Mouse (Mus musculus) embryo, embryonic 11 days (tissue): Measurements from ENCODE around the gene H2afy.

ENCODE experiments used
- DNase-seq: peaks from one replicate; pipeline ENCODE4 v3.0.0-alpha.2; 2015

H2afy gene

DNA sequence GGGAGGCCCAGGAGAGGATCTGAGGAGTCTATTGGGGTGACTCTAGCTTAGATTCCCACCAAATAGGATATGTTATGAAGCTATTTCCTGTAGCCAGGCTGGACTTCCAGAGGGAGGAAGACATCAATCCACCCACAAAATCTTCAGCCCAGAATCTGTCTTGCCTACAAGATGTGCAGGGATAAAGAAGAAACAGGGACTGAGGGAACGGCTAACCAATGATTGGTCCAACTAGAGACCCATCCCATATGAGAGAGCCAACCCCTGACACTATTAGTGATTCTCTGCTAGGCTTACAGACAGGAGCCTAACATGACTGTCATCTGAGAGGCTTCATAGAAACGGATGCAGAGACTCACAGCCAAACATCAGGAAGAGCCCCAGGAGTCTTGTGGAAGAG is 7.9 kb upstream of the H2afy start:
- no peak for DNase-seq

DNA sequence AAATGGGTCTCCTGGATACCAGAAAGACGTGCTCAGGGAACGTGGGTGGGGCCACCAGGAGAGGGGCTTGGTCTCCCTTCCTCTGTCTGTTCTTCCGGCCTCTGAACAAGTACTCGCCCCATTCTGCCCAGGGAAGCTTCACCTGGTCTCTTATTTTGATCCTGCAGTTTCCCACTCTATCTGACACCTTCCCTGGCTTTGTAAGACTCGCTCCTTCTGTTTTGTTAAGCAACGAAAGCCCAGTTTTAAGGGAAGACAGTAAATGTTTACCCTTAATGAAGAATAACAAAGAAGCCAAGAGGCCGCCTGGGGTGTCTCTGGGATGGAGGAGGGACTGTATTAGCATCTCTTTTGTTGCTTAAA is 7.0 kb upstream of the H2afy start:
- no peak for DNase-seq

DNA sequence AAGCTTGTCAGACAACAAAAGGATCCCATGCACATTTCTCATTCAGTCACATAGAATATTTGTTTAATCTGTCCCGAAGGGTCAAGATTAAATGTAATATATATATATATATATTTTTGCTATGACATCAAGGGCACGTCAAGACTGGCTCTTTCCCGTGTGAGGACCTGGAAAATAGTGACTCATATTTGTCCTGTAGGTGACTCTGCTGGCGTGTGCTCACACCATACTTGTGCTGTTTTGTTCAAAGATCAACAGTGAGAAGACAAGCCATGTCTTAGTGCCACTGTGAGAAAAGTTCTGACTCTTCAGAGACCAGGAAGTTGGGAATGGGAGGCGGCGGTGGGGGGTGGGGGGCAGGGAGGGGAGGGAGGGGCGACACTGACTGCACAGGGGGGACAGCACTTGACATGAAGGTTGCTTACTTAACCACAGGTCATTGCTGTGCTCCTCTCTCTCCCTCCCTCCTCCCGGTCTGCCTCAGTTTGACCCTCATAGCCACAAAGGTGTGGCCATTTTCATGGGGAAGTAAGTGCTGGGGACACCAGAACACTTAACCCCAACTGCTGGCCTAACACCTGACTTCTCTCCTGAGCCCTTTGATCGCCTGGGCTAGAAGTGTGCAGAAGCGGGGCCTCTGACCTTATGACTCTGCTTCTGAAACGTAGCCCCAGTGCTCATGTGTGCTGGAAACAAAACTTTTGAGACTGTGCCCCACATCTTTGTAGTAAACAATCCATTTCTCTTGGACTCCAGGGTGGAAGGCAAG is 6.4 kb upstream of the H2afy start:
- no peak for DNase-seq

DNA sequence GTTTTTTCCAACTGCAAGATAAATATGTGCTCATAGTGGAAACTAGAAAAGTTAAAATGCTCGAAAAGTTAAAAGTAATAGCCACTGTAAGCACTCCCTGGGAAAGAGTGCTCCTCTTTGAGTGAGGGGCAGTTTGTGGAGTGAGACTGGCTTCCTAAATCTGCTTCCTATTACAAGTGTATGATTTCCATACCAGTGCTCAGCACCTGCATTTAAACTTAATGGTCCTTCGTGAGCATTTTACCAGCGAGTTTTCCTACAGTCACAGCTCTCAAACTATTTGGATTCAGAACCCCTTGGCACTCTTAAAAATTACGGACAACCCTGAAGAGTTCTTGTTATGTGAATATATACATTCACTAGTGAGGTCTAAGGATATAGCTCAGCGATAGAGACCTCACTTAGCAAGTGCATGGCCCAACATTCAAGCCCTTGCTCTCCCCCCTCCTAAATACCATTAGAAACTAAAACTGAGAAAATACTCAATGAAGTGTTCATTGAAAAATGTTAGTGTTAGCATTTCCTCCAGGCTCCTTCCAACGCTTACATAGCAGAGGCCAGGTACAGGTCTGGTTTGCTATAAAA is 3.1 kb upstream of the H2afy start:
- DNase-seq, result no peak

GRCm38 (mm10) chr13:56135231-56136052 is 719 bp downstream of the H2afy start:
- DNase-seq, result peak; percentile 94

- DNase-seq, result peak; percentile 65
Measured at GRCm38 (mm10) chr13:56134631-56135181, 1.5 kb downstream of the H2afy start.

GRCm38 (mm10) chr13:56134031-56134430 is 2.1 kb downstream of the H2afy start:
- DNase-seq, result no peak

- DNase-seq, result no peak
Measured at GRCm38 (mm10) chr13:56132941-56133340, 3.2 kb downstream of the H2afy start.

DNA sequence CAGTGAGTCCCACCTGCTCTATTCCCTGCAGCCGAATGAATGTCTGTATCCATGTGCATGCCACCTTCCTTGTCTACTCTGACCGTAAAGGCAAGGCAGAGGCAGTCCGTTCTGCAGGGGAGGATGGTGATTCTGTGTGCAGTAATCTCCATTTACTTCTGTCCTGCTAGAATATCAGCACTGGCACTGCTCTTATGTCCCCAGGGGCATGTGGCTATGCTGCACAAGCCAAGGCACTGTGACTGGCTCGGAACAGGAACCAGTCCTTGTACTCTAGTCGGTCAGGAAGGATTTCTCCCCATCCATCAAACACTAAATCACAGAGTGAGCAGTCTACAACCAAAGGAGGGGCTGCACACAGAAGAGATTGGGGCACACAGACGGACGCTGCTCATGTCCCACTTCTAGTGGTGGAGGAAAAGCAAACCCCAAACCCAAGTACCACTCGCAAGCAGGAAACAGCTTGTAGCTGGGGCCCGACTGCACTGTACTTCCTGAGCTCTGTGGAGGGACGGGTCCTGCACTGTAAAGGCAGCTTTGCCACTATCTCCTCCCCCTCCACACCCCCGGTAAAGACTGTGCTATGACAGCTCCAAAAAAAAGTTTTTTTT is 3.7 kb downstream of the H2afy start:
- DNase-seq, result no peak

- DNase-seq, result no peak
Measured at GRCm38 (mm10) chr13:56130544-56130943, 5.6 kb downstream of the H2afy start.

DNA sequence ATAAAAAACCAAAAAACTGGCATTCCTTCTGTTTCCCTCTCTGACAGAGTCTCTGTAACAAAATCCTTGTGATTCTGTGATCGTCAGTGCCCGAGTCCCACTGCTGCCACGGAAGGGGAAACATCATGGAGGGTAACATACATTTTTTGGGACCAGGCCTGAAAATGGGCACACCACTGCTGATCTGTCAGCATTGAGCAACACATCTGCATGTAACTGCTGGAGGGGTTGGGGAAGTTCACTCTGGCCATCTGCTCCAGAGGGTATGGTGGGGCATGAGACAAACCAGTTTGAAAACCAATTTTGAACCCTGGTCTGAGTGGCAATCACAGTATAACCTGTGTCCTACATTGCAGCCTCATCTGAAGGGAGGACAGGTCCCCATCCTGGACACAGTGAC is 6.6 kb downstream of the H2afy start:
- DNase-seq, result no peak

DNA sequence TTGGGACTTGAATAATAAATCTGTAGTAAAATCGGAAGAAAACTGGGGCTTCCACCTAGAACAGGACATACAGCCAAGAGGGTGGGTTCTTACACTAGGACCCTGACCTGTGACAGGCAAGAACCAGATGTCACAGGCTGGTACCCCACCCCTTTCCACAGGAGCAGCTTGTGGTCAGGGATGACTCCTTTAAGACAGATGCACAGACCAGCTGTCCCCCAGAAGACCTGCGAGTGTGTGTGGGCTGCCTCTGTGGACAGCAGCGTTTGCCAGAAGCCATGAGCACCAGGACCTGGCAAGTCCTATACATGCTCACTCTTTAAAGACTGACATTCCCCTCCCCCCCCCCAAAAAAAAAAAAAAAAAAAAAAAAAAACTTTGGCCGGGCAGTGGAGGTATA is 7.1 kb downstream of the H2afy start:
- no peak for DNase-seq

DNA sequence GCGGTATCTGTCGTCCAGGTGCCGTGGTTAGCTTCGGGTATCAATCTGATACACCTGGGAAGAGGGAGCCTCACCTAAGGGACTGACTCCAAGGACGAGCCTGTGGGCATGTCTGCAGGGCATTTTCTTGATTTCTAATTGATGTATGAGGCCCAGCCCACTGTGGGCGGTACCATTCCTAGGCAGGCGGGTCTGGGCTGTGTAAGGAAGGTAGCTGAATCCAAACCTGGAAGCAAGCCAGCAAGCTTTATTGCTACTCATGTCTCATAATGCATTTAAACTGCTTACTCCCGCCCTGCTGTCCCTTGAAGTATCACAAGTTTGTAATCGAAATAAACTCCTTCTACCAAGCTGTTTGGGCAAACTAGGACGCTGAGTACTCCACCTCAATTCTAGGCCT is 10.5 kb downstream of the H2afy start:
- DNase-seq, result no peak

- DNase-seq, result no peak
Measured at GRCm38 (mm10) chr13:56123075-56123474, 13.1 kb downstream of the H2afy start.

GRCm38 (mm10) chr13:56117991-56118765 is 18.0 kb downstream of the H2afy start:
- DNase-seq, result no peak

GRCm38 (mm10) chr13:56115906-56116305 is 20.3 kb downstream of the H2afy start:
- DNase-seq, result no peak

DNA sequence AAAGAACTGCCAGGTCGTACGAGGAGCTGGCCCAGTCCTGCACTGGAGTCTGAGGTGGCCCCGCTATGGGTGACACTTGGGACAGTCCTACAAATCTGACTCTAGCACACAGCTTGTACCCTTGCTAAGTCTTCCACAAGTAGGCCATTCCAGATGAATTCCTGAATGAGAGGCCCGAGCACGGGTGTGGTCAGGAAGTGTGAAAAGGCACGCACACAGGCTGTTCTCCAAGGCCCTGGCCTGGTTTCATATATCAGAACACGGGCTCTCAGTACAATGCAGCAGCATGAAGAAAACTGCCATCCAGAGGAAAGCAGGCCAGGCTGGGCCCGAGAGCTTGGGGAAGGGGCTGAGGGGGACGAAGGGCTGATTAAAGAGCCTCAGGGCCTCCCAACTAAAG is 20.8 kb downstream of the H2afy start:
- DNase-seq, result no peak

DNA sequence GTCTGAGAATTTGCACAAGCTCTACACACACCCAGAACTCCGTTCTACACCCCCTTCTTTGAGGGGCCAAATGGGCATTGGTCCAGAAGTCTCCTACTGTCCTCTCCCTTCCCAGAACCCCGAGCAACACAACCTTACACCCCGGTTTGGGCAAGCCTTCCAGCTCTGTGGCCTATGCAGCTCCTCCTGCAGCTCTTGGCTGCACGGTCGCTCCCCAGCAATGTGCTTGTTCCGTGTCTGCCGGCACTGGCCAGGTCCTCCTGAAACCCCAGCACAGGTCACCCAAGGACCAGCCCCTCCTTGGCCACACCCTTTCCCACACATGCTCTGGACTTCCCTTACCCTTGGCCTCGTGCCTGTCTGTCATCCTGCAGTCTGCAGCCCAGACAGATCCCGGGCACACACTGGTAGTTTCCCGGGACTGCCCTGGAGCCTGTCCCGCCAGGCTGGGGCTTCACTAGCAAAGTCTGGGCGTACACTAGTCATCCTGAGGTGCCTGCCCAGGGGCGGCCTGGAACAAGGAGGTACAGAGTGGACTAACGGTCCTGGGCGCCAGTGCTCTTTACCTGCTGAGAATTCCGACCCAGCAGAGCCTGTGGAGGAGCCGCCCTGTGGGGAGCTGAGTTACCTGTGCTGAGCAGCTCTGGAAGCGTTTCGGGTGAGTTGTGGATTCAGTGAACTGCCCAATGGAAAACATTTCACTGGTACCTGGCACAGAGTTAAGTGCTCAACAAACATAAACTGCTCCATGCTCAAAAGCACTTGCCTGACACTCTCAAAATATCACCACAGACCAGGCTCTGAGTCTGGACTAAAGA is 22.5 kb downstream of the H2afy start:
- no peak for DNase-seq

DNA sequence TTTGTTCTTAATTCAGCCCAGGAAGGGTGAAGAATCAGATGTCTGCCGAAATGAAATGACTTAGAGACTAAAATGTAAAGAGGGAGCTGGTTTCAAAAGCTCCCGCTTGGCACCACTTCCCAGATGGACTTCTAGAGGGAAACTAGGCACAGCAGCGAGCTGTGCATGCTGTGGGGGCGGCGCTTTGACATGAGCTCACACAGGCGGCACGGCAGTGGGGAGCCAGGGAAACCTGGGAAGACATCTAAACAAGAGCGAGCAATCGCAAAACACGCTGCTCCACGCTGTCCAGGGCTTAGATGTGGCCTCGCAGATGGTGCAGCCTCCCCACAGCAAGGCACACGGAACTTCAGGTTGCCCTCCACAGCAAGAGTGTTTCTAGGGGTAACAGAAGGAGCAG is 23.2 kb downstream of the H2afy start:
- peak; percentile 56 for DNase-seq

DNA sequence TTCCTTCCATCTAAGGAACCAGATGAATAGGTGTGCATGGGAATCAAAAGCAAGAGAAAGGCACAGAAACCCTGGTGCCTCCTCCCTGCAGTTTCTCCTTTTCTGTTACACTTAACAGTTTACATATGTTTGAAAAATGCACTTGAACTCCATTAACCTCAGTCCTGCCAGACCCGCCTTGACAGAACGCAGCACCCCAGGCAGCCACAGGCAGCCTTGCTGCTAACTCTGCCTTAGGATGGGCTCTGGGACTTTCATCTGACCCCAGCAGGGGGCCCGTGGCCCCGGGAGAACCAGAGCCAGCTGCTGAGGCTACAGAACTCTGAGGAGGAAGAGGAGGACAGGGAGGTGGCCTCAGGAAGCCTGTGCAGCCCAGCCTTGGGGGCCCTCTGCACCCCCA is 23.7 kb downstream of the H2afy start:
- peak; percentile 72 for DNase-seq

DNA sequence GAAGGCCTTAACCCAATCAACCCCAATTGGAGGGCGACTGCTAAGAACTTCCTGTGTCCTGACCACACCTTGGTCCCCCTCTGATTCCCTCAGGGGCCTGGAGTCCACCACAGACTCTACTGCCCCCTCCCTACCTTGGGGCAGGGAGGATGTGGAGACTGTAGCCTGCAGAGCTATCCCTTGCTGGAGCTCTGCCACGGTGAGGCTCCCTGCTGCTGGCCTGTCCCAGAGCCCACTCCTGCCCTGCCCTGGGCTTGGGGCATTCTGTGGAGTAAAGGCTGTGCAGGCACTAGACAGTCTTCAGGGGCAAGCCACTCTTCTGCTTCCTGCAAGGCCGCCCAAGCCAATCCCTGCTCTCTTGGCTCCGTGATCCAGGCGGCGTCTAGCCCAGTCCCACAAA is 24.6 kb downstream of the H2afy start:
- no peak for DNase-seq
